Mouse (Mus musculus): ENCODE measurements around the gene Dock9.

DNA sequence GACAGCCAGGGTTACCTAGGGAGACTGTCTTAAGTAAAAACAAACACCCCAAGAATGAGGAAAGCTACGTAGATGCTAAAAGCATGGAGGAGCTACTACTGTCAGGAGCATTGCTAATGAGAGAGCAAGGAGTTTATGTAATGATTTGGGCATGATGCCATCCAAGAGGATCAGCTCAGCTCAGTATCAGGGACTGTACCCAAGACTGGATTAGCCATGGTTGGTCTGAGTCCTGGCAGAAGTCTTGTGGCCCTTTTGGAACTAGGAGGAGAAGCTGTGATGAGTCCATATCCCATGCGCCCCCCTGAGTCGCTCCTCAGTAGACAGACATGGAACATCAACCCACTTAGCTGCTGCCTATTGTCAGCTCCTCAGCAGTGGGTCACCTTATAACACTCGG is 301.9 kb downstream of the Dock9 start:
- TF ChIP-seq CTCF (IDR thresholded peaks at IDR 0.05; ENCODE audit: low read depth, low read length) (no peak), POLR2A (IDR thresholded peaks at IDR 0.05; ENCODE audit: borderline replicate concordance, low read depth, low read length) (no peak)
